Mouse (Mus musculus) lung, postnatal 10 days (tissue): ENCODE results near the gene Parp6.

Experiments used
- DNase-seq: peaks from one replicate; pipeline ENCODE4 v3.0.0; 2021

Parp6 gene

DNA sequence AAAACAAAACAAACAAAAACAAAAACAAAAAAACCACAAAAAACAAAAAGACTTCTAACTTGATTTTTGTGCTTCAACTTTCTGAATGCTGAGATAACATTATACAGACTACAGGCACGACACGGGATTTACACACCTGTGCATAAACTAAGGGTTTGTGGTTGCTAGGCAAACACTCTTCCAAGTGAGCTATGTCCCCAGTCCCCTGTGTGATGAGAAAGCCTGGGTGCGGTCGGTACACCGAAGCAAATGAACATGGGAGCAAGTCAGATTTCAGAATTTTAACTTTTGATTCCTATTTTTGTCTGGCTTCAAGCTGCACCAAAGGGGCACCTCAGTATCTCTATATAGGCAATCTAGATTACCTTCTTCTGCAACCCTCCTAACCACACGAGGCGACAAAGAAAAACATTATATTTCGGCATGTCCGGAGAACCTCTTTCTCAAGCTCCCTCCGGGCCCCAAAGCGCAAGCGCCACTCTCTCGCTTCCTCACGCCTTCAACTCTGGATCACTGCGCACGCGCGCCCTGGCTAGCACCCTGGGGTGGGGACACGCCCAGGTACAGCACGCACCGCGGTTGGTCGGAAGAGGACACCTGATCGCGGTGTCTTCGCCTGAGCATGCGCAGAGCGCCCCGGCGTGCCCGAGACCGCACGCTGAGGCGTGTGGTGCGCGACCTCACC is at the start of gene Parp6:
TSS of gene Parp6 (plus strand) at position 663 of the 685 bp plus-strand sequence.
- peak; percentile 100 for DNase-seq

DNA sequence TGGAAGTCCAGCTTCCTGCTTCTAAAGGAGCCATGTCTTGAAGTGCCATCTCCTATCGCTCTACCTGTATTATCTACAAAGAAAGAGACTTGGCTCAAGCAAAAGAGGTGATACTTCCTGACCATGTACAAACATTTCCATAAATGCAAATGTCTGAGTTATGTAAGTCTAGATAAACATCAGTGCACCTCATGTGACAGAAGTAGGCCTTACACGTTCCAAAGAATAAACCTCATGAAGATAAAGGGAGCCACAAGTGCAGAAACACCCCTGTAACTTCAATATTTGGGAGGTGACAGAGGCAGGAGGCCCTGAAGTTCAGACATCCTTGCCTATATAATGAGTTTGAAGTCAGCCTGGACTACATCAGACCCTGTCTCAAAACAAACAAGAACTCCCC is 45.2 kb upstream of the Parp6 start:
- no peak for DNase-seq

DNA sequence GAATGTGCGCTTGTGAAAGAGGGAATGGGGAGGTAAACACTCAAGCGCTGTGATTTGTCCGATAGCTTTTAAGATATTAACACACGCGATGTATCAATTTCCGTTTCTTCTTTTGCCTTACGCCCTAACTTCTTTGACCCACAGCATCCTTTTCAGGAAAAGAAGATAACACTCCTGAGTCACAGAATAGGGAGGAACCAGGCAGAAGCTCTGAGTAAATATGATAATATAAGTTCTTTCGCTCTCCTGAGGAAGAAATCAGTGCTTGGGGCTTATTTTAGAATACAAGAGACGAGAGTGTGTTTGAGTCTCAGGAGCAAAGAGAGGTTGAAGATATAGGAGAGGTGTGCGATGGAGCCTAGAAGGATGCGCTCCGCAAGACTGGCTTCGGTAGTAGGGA is 39.7 kb upstream of the Parp6 start:
- no peak for DNase-seq

DNA sequence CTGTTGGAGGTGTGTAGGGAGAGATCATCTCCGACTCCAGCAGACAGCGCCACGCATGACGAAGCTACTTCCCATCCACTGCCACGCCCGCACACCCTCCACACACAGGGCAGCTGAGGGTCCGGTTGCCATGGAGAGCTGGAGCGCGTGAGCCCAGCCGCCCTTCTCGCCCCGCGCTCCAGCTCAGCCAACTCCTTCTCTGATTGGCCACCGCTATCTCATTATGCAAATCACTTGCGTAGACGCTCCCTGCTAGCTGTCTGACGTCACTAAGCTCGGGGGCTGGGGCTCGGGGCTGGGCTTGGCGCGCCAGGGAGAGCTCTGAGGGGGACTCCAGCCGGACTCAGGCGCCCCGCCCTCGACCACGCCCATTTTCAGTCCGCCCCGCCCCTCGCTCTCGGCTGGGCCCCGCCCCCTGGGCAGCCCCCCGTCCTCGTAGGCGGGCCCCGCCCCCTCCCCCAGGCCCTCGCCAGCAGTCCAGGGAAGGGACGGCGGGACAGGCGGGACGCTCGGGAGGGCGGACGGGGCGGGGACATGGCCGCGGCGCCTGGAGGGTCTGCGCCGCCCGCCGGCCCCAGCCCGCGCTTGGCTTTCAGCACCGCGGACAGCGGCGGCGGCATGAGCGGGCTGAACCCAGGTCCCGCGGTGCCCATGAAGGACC is 39.1 kb upstream of the Parp6 start, which contains the start of gene Celf6:
TSS of gene Celf6 (plus strand) at position 74 of the 661 bp plus-strand sequence.
- peak; percentile 94 for DNase-seq

DNA sequence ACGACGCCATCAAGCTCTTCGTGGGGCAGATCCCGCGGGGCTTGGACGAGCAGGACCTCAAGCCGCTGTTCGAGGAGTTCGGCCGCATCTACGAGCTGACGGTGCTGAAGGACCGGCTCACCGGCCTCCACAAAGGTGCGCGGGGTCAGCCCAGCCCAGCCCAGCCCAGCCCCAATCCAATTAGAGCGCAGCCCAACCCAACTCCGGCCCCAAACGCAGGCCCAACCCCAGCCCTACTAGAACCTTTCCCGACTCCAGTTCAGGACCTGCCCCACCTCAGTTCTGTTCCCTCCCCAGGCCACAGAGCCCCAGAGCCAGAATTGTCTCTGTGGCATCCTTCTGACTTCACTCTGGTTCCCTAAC is 38.6 kb upstream of the Parp6 start:
- DNase-seq = no peak

DNA sequence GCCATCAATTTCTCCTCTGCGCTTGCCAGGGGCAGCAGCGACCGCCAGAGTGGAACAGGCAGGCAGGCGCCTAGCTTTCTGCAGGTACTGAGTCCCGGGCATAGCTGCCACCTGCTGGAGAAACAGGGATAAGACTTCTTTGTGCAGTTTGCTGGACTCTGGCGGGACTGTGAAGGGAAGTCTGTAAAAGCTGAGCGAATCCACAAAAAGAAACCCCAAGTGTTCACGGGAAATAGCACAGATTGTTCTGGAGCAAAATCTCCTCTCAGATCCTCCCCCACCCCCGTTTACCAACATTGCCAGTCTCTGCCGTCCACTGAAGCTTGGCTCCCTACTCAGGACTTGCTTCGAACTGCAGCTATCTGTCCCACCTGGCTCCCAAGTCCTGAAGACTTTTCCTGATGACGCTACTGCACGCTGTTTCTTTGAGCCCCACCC is 32.2 kb upstream of the Parp6 start:
- peak; percentile 85 for DNase-seq

DNA sequence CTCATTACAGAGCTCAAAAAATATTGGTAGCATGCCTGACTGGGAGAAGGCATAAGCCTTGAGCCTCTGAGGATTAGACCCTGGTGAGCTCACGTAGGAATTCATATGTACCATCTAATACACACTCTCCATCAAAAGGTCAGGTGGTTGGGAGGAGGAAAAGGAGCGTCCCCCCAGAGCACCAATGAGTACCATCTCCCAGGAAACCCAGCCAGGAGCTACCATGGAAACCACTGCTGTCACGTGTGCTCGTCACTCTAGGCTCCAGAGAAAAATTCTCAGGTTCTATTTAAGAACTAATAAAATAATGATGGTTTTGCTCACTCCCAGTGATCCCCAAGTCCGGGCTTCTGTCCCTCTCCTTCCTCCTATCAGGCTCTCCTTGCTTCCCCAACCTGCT is 28.8 kb upstream of the Parp6 start:
- DNase-seq = no peak

DNA sequence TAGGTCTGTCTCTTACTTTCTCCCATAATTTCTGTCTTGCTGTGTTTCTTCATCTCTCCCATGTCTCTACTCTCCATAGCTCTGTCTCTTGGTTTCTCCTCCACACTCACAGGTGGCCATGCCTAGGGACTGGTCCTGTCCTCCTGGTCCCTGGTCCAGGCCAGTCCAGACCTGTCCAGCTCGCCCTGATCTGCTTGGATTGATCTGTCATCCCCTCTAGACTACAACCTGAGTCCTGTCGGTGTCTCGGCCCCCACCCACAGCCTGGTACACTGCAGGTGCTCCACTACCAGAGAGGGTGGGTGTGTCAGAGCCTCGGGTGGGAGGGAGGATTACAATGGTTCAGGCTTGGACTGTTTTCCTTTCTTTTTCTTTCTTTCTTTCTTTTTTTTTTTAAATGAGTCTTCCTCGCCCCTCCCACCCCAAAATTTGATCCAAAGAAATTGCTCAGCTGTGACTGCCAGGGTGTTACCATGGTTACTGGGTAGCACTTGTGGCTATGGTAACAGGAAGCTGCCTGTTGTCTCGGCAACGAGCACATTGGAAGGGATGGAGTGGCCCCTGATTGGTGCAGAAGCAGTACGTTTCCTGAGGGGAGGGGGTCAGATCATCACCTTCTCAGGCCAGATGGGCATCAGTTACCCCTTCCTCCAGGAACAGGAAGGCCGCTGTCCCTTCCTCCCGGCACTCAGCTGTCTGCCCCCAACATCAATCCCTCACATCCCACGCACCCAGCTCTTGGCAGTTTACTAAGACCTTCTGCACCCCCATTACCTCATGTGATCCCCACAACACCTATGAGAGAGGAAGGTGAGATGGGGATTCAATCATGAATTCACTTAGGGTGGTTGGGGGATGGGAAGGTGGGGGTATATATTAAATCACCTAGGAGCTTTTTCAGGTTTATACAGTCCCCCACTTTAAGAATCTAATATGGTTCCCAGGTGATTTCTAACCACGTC is 28.1 kb upstream of the Parp6 start:
- DNase-seq = peak; percentile 10

DNA sequence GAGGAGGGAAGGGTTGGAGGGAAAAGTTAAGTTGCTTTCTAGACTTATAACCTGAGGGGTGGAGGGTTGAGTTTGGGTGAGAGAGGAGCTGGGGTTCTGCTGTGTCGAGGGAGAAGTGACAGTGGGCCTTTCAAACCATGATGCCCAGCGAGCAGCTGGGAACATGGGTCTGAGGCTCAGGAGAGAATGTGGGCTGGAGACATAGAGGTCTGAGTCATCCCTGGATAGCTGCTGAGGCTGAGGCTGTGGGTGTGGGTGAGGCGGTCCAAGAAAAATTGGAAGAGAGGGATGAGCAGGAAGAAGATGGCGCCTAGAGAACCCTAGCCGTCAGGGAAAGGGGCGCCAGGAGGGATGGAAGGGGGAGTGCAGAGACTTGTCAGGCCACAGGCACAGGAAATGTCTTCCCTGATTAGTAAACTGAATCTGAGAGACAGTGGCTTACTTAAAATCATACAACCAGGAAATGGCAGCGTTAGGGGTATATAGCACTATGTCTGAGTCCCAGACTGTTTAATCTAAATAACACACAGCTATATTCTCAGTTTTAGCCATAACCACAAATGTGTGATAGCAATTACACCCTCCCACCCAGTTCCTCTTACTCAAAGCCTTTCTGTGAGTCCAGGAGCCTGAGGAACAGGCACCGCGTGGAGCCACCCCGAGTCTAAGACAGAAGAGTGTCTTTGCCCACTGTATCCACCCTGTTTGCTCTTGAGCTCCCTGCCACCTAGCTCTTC is 27.2 kb upstream of the Parp6 start:
- DNase-seq = no peak

DNA sequence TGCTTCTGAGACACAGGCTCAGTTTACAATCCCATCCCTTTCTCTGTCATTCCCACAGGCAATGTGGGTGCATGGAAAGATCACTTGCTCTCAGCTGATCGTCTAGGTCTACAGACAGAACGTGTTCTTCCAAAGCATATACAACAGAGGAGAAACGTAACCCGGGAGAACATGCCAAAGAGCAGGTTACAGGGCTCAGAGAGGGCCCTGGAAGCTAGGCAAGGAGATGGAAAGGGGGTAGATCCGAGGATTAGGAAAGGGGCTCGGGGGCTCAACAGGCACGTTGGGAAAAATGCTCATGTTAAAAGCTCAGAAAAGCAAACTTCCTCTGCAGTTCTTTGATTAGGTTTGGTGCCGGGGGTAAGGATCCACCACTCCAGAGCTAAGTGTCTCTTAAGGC is 15.4 kb upstream of the Parp6 start:
- DNase-seq = no peak

DNA sequence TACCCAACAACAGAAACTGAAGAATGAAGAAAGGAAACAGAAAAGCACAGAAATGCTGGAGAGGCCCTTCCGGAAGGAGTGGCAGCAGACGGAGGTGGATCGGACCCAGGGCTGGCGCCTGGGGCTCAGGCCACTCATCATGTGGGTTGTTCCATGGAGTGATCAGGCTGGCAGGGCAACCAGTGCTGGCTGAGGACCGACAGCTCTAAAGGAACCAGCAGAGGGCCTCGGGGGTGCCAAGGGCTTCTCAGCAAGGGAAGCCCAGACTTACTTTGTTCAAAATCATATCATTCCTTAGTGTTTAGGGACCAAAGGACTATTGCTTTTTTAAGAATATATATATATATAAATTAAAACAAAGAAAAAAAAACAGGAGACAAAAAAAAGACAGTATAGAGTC is 11.1 kb upstream of the Parp6 start:
- DNase-seq = no peak

DNA sequence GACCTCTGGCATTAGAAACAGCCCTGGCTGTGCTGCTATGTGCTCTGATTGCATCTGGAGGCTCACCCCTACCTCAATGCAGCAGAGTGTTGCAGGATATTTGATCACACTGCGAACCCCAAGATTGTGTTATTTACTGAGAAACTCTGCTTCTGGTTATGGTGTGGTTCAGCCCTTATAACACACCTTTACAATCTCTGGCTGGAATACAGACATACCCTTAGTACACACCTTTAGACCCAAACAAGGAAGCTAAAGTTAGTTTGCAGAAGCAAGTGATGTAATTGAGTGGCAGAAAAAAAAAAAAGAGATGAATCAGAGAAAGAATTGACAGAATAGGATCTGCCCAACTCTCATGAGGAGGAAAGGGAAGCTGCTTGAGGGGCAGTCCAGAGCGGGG is 6.1 kb upstream of the Parp6 start:
- no peak for DNase-seq

DNA sequence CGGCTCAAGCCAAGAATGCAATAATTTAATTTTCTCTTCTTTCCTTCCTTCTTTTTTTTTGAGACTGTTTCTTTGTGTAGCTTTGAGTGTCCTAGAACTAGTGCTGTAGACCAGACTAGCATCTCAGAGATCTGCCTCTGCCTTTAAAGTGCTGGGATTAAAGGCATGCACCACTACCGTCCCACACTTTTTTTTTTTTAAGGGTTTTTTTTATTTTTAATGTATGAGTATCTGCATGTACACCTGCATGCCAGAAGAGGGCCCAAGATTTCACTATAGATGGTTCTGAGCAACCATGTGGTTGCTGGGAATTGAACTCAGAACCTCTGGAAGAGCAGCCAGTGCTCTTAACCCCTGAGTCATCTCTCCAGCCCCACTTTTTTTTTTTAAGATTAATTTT is 1.3 kb upstream of the Parp6 start:
- no peak for DNase-seq

DNA sequence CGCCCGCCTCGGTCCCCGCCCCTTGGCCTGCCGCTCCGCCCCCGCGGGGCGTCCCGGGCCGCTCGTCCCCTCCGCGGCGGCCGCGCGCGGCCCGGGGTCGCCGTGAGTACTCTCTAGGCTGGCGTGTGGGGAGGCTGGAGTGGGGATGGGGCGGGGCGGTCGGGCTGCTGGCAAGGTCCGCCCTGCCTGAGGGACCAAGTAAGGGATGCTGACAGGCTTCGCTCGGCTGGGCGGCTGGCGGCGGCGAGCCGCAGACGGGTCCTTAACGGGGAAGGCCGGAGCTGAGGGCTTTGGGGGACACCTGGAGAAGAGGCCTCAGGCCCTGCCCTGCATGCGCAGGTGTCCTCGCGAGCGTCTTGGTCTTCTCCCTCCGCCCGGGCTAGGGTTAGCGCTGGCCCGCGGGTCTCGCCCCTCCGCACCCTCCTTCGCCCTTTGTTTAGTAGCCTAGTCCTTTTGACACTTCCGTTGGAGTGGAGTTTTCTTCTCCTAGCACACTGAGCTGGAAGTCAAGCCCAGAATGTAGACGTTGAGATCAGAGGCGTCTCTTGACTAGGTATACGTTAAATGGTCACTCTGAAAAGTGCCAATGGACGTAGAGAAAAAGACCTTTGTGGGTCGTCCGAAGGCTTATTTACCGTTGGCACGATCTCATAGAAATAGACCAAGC is 356 bp downstream of the Parp6 start:
- no peak for DNase-seq

DNA sequence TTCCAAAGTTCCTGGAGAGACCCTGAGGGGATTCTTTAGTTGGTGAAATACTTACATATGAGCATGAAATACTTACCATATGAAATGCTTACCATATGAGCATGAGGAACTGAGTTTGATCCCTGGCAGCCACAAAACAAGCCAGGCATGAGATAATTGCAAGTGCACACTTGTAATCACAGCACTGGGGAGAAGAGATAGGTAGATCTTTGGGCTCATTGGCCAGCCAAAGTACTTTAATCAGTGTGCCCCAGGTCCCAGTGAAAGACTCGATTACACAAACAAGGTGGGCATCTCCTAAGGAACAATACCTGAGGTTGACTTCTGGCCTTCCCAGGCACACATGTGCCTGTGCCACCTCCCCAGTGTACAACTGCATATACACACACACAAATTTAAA is 21.3 kb downstream of the Parp6 start:
- no peak for DNase-seq

DNA sequence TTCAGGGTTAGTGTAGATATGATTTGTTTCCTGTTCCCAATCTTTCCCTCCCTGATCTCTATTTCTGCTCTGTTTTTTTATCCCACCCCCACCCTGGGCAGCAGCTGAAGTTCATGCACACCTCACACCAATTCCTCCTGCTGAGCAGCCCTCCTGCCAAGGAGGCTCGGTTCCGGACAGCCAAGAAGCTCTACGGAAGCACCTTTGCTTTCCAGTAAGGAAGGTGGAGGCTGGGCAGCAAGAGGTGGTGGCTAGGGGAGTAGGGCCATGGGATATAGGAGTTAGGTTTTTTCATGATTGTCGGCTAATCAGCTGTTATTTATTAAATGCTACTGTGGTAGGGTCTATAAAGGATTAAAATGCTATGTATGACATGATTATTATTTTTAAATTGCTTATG is 22.9 kb downstream of the Parp6 start:
- DNase-seq = no peak

DNA sequence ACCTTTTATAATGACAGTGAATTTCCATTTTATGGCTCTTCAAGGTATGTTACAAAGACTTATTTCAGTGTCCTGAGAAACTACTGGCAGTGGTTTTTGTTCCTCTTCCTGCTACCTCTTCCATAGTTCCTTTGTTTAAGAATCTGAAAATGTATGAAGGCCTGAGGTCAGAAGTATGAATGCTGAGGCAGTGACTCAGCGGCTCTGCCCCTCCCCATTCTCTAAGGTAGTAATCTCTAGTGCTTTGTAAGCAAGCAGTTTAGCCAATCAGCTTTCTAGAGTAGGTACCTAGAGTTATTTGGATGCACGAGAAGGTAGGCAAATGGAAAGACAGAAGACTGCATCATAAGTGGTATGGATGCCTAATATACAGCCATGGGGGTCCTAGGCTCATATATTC is 24.2 kb downstream of the Parp6 start:
- DNase-seq = no peak

DNA sequence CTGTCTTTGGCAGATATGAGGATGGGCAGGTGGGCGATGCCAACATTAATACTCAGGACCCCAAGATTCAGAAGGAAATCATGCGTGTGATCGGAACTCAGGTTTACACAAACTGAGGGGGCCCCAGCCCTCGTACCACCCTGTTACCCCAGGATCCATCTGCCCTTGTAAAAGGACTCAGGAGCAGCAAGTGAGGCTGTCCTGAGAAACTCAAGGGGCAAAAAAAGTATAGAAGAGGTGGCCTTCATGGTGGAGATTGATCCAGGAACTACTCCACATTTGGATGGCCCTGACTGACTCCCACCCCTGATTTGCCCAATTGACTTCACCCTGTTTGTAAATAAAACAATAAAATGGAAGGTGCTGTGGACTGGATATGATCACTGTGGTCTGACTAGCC is 32.8 kb downstream of the Parp6 start:
- DNase-seq = no peak

DNA sequence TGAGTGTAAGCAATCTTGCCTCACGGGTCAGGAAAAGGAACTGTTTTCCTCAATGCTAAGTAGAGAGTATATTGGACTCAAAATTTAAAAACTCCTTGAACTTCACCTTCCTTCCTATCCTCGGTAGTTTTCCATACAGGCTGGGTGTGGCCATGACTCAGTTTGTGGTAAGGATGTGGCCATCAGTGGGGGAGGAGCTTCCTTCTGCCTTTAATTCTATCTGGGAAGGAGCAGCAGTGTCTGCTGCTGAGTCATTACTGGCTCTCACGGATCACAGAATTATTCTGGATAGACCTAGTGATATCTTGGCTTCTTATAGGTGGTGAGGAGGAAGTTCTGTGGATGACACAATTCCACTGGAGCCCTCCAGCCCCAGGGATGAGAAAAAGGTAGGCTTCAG is 36.3 kb downstream of the Parp6 start:
- DNase-seq = no peak

DNA sequence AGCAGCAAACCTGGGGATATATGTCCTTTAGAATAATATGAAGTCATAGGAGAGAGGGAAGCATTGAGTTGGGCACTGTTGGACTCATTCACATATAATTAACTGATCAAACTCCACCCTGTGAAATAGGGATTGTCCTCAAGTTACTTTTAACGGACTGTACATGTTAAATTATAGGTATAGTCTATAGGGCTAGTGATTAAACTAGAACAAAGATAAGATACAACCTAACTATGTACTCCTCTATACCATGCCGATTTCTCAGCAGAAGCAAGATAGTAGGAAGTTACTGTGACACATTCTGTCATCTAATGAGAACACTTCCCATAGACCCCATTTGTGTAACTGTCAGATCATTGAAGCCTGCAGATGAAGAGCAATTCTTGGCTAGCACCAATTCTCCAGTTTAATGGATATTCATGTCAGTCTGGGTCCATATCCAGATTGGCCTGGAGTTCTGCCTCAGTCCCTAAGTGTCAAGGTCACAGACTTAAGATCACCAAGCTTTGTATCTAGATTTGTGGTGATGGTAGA is 37.4 kb downstream of the Parp6 start:
- DNase-seq = no peak

DNA sequence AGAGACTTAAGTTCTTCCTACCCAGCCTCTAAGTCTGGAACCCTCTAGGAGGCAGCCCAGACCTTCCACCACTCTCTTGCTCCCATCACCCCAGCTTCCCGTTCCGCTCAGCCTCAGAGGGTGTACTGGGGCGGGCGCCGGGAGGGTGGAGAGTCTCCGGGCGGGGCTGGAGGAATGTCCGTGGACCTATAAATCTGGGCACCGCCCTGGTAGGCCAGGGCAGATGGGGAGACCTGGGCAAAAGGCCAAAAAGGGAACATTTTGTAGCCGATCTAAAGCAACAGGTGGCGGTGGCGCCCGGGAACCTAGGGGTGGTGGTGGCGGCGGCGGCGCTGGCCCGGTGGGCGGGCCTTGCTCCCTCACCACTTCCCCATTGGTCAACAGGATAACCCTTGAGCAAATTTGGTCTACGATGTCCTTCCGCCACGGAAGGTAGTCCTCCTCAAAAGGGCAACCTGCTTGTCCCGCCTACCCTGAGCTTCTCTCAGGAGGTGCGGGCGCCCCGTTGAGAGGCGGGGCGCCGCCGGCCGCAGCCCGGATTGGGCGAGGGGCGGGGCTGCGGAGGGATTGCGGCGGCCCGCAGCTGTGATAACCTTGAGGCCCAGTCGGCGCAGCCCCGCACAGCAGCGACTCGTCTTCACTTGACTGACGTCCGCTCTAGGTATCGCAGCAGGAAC is 39.0 kb downstream of the Parp6 start, which contains the start of gene Pkm:
TSS of gene Pkm (plus strand) at position 411 of the 677 bp plus-strand sequence.
- DNase-seq = peak; percentile 97
